Mouse (Mus musculus) testis, adult 2 months (tissue): Measurements from ENCODE around the gene Olfr1265.

ENCODE experiments used
- CTCF ChIP-seq: fragments of 200-500 bp; IDR thresholded peaks from 2 replicates; pipeline ENCODE4 v1.5.1; 2012; ENCODE audit warnings: low read depth, mild to moderate bottlenecking, inconsistent platforms, low read length, moderate library complexity; ENCODE audit not compliant: control insufficient read depth, insufficient read depth, insufficient replicate concordance
- POLR2A ChIP-seq: fragments of 200-500 bp; IDR thresholded peaks from 2 replicates; pipeline ENCODE4 v1.6.1; 2012; ENCODE audit warnings: low read depth, mild to moderate bottlenecking, inconsistent platforms, low read length, moderate library complexity; ENCODE audit not compliant: control insufficient read depth

GRCm38 (mm10) chr2:90025477-90025876, 9.7 kb upstream of the Olfr1265 start, which contains the start of gene Olfr1264:
- TF ChIP-seq CTCF (no peak), POLR2A (no peak)
